Mouse (Mus musculus) C2C12 (cell line): ENCODE results near the gene B230307C23Rik.
"Not testable (repeated sequence)": the region's sequence is repeated elsewhere in the genome, so short reads cannot be mapped to it uniquely, and the experiment has no call there.

ENCODE experiments used
- CEBPB ChIP-seq: IDR thresholded peaks from one replicate; pipeline ENCODE4 v1.6.1; 2011; ENCODE audit warnings: low read depth, mild to moderate bottlenecking, control low read depth, moderate library complexity
- CTCF ChIP-seq: IDR thresholded peaks from one replicate; pipeline ENCODE4 v1.5.1; 2011; ENCODE audit not compliant: control insufficient read depth, insufficient read depth, insufficient read length
- MAX ChIP-seq: IDR thresholded peaks from one replicate; pipeline ENCODE4 v1.6.1; 2011; ENCODE audit warnings: mild to moderate bottlenecking, control low read depth
- MYOG ChIP-seq: IDR thresholded peaks from one replicate; pipeline ENCODE4 v1.6.1; 2011; ENCODE audit not compliant: control insufficient read depth, insufficient read length; ENCODE audit errors: extremely low read depth
- USF1 ChIP-seq: IDR thresholded peaks from one replicate; pipeline ENCODE4 v1.6.1; 2011; ENCODE audit warnings: low read depth, mild to moderate bottlenecking, control low read depth, moderate library complexity

DNA sequence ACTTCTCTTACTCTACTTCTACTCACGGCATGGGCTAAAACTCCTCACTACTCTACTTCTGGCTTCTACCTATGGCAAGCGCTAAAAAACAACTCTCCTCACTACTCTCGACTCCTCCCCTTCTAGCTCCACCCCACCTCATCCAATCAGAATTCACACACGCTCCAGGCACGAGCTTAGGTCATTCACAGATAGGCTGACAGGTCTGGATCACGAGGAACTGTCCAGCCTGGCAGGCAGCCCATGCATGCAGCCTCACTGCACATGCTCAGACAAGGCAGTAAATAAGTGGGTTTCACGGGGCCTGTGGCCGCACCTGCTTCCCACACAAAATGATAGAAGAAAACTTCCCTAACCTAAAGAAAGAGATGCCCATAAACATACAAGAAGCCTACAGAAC lies 29.1 kb downstream of the B230307C23Rik start:
- TF ChIP-seq CTCF, USF1, MYOG, CEBPB, MAX: not testable (repeated sequence)
